Mouse (Mus musculus): ENCODE data around the gene Gng8. TPM values are rescaled to one million over a fixed set of nuclear protein-coding genes. Genes with fewer than 3 reads are reported as not detected.

Gng8 gene
- polyA plus RNA-seq, 1 experiment from 2014 or later: 1.6 TPM

DNA sequence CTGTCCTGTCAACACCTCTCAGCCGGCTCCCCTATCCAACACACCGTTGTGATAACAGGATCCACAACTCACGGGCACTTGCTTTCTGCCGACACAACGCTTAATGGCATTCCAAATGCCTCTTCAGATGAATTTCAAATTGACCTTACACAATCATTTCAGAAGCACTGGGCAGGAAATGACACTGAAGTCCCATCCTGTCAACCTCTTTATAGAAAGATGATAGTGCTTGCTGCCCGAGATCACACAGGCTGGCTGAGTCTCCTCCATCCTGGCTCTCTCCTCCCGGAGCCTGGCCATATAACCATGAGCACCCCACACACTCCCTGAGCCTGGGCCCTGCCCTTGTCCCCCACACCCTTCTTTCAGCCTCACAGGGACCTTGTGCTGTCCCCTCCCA is 16.3 kb downstream of the Gng8 start:
- WGBS: 82% methylated on average over 7 of the region's 7 CpGs
- H3K4me2 ChIP-seq (ENCODE audit: low read length): no peak overlapping the region
- ATAC-seq: no peak

DNA sequence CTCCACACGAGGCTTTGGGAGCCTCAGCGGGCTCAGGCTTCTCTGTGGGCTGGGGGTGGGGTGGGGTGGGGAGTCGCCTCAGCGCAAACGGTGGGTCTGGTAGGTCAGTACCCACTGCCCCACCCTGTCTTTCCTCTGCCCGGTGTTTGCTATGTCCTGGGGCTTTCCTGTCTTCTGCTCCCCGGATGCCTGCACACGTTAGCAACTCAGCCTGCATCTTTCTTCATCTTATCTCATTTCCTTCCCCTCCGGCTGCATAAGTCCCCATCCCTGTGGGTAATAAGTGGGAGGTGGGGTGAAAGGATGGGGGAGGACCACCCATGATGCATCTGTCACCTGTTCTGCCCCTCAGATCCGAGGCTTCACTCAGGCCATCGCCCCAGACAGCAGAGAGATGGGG is 16.8 kb downstream of the Gng8 start:
- no peaks in the 10 kb centered on the region for H3K36me3 ChIP-seq (ENCODE audit: control insufficient read depth, insufficient read depth, low read length)
- H3K4me2 ChIP-seq (ENCODE audit: low read length): no peak overlapping the region
- no peak for ATAC-seq
- no peaks in the 10 kb centered on the region for H3K27me3 ChIP-seq (replicated peaks; ENCODE audit: control insufficient read depth, insufficient read depth, low read length)
- 50% methylated on average over 11 of the region's 11 CpGs for WGBS
- no peak overlapping the region for H3K27ac ChIP-seq (ENCODE audit: low read depth, low read length)
- no peak overlapping the region for H3K4me3 ChIP-seq (ENCODE audit: low read length)
- no peaks in the 10 kb centered on the region for H3K9me3 ChIP-seq (ENCODE audit: control insufficient read depth, low read length)
- H3K9ac ChIP-seq (ENCODE audit: low read depth, low read length): no peak overlapping the region
- no peaks in the 10 kb centered on the region for H3K4me1 ChIP-seq (ENCODE audit: control insufficient read depth, insufficient read depth, low read depth, low read length)

More for the DNA sequence above, 16.3 kb downstream of the Gng8 start:
- H3K4me1 ChIP-seq (ENCODE audit: control insufficient read depth, insufficient read depth, low read depth, low read length): no peaks in the 10 kb centered on the region
- no peak overlapping the region for H3K4me3 ChIP-seq (ENCODE audit: low read length)
- no peak overlapping the region for H3K9ac ChIP-seq (ENCODE audit: low read depth, low read length)
- H3K36me3 ChIP-seq (ENCODE audit: control insufficient read depth, insufficient read depth, low read length): no peaks in the 10 kb centered on the region
- H3K27me3 ChIP-seq (replicated peaks; ENCODE audit: control insufficient read depth, insufficient read depth, low read length): no peaks in the 10 kb centered on the region
- no peak overlapping the region for H3K27ac ChIP-seq (ENCODE audit: low read depth, low read length)
- no peaks in the 10 kb centered on the region for H3K9me3 ChIP-seq (ENCODE audit: control insufficient read depth, low read length)

DNA sequence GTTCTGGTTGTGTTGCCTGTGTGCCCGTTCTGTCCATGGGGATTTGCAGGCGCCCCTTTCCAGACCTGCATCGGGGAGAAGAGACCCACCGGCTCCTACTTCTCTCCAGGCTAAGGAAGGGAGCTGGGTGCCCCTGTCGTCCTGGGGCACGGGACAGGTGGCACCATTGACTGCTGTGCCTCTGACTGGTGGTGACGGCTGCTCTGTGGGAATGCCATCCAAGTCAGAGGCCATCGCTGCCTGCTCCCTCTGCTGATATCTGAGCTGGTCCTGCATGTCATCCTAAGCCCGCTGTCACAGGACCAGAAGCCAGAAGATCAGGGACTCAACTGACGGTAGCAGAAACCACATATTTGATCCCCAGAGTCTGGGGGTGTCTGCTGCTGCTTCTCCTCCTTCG is 17.3 kb downstream of the Gng8 start:
- Histone ChIP-seq H3K27ac (ENCODE audit: low read depth, low read length) (no peak overlapping the region), H3K4me1 (ENCODE audit: control insufficient read depth, insufficient read depth, low read depth, low read length) (no peaks in the 10 kb centered on the region), H3K4me3 (ENCODE audit: low read length) (no peak overlapping the region), H3K9ac (ENCODE audit: low read depth, low read length) (0 out of 2 replicates have a peak overlapping the region, but pooled peaks have one; percentile 3), H3K36me3 (ENCODE audit: control insufficient read depth, insufficient read depth, low read length) (no peaks in the 10 kb centered on the region), H3K4me2 (ENCODE audit: low read length) (no peak overlapping the region), H3K27me3 (replicated peaks; ENCODE audit: control insufficient read depth, insufficient read depth, low read length) (no peaks in the 10 kb centered on the region), H3K9me3 (ENCODE audit: control insufficient read depth, low read length) (no peaks in the 10 kb centered on the region)
- WGBS: 63% methylated on average over 11 of the region's 11 CpGs
- ATAC-seq: no peak

GRCm38 (mm10) chr7:16909909-16910308 is 18.3 kb downstream of the Gng8 start:
- WGBS: 51% methylated on average over 10 of the region's 10 CpGs
- Histone ChIP-seq H3K27ac (ENCODE audit: low read depth, low read length) (no peak overlapping the region), H3K4me3 (ENCODE audit: low read length) (no peak overlapping the region), H3K9ac (ENCODE audit: low read depth, low read length) (no peak overlapping the region), H3K27me3 (replicated peaks; ENCODE audit: control insufficient read depth, insufficient read depth, low read length) (no peaks in the 10 kb centered on the region), H3K4me1 (ENCODE audit: control insufficient read depth, insufficient read depth, low read depth, low read length) (no peaks in the 10 kb centered on the region), H3K36me3 (ENCODE audit: control insufficient read depth, insufficient read depth, low read length) (peaks cover 6% of the 10 kb centered on the region), H3K4me2 (ENCODE audit: low read length) (no peak overlapping the region), H3K9me3 (ENCODE audit: control insufficient read depth, low read length) (no peaks in the 10 kb centered on the region)
- ATAC-seq: no peak

DNA sequence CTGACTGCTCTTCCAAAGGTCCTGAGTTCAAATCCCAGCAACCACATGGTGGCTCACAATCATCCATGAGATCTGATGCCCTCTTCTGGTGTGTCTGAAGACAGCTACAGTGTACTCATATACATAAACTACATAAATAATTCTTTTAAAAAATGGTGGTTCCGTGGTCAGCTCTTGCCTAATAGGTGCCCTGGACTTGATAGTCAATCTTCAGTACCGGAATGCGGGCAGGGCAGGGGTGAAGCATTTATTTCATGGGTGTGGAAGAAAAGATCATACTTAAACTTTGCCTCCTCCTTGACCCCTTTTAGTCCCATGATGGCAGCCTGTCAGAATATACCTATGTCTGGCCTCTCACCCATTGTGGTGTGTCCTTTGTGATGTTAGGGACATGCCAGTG is 20.3 kb downstream of the Gng8 start:
- Histone ChIP-seq H3K27ac (ENCODE audit: low read depth, low read length) (no peak overlapping the region), H3K27me3 (replicated peaks; ENCODE audit: control insufficient read depth, insufficient read depth, low read length) (no peaks in the 10 kb centered on the region), H3K4me2 (ENCODE audit: low read length) (no peak overlapping the region), H3K4me1 (ENCODE audit: control insufficient read depth, insufficient read depth, low read depth, low read length) (no peaks in the 10 kb centered on the region), H3K9ac (ENCODE audit: low read depth, low read length) (no peak overlapping the region), H3K4me3 (ENCODE audit: low read length) (no peak overlapping the region), H3K36me3 (ENCODE audit: control insufficient read depth, insufficient read depth, low read length) (peaks cover 20% of the 10 kb centered on the region), H3K9me3 (ENCODE audit: control insufficient read depth, low read length) (no peaks in the 10 kb centered on the region)
- 91% methylated on average over 3 of the region's 3 CpGs for WGBS
- ATAC-seq: no peak

DNA sequence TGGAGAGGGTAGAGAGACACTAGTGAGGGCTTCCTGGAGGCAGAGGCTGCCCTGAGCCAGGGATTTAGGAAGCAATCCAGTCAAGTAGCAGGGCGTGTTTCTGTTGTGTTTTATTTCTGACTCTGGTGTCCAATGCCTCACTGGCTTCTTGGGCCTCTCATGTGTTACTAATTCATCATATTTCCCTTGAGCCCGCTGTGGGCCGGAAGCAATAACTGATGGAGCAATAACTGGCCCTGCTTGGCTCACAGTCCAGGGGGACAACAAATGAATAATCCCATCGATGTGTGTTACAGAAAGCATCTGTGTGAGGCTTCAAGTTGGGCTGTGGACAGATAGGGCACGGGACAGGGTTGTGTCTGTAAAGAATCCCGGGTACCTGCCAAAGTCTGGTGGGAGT is 20.8 kb downstream of the Gng8 start:
- 49% methylated on average over 6 of the region's 6 CpGs for WGBS
- Histone ChIP-seq H3K9me3 (ENCODE audit: control insufficient read depth, low read length) (no peaks in the 10 kb centered on the region), H3K27me3 (replicated peaks; ENCODE audit: control insufficient read depth, insufficient read depth, low read length) (no peaks in the 10 kb centered on the region), H3K4me1 (ENCODE audit: control insufficient read depth, insufficient read depth, low read depth, low read length) (no peaks in the 10 kb centered on the region), H3K9ac (ENCODE audit: low read depth, low read length) (no peak overlapping the region), H3K36me3 (ENCODE audit: control insufficient read depth, insufficient read depth, low read length) (peaks cover 24% of the 10 kb centered on the region), H3K27ac (ENCODE audit: low read depth, low read length) (no peak overlapping the region), H3K4me2 (ENCODE audit: low read length) (no peak overlapping the region), H3K4me3 (ENCODE audit: low read length) (no peak overlapping the region)
- ATAC-seq: no peak

DNA sequence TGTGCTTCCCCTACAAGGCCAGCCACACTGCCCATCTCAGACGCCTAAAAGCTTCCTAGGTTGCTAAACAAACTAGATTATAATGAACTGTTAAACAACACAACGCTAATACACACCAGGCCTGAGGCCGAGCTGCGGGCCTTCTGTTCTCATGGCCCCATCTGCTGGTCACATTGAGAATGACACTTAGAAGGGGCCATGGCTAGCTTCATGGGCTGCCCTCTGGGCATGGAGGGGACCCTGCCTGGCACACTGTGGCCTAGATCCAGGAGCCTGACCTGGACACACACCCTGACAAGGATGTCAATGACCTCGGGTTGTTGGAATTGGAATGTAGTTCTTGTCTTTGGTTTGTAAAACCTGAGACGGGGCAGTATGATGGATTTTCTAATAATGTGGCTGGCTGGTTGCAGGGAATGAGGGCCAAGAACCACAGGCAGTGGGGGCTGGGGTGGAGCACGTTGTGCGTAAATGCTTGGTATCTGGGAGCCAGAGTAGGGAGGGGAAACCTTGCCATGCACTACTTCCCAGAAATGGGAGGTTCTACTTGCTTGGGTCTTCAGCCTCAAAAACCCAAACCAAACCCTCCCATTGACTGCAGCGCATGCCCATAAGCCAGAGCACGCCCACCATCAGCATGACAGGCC is 22.3 kb downstream of the Gng8 start:
- peak; percentile 58 for ATAC-seq
- no peak overlapping the region for H3K4me3 ChIP-seq (ENCODE audit: low read length)
- no peak overlapping the region for H3K4me2 ChIP-seq (ENCODE audit: low read length)
- no peaks in the 10 kb centered on the region for H3K27me3 ChIP-seq (replicated peaks; ENCODE audit: control insufficient read depth, insufficient read depth, low read length)
- H3K36me3 ChIP-seq (ENCODE audit: control insufficient read depth, insufficient read depth, low read length): peaks cover 40% of the 10 kb centered on the region
- peaks cover 12% of the 10 kb centered on the region for H3K4me1 ChIP-seq (ENCODE audit: control insufficient read depth, insufficient read depth, low read depth, low read length)
- WGBS: 31% methylated on average over 10 of the region's 10 CpGs
- no peaks in the 10 kb centered on the region for H3K9me3 ChIP-seq (ENCODE audit: control insufficient read depth, low read length)
- no peak overlapping the region for H3K9ac ChIP-seq (ENCODE audit: low read depth, low read length)
- peak overlapping the region; percentile 1; the same call in 1 of the 2 replicates for H3K27ac ChIP-seq (ENCODE audit: low read depth, low read length)

DNA sequence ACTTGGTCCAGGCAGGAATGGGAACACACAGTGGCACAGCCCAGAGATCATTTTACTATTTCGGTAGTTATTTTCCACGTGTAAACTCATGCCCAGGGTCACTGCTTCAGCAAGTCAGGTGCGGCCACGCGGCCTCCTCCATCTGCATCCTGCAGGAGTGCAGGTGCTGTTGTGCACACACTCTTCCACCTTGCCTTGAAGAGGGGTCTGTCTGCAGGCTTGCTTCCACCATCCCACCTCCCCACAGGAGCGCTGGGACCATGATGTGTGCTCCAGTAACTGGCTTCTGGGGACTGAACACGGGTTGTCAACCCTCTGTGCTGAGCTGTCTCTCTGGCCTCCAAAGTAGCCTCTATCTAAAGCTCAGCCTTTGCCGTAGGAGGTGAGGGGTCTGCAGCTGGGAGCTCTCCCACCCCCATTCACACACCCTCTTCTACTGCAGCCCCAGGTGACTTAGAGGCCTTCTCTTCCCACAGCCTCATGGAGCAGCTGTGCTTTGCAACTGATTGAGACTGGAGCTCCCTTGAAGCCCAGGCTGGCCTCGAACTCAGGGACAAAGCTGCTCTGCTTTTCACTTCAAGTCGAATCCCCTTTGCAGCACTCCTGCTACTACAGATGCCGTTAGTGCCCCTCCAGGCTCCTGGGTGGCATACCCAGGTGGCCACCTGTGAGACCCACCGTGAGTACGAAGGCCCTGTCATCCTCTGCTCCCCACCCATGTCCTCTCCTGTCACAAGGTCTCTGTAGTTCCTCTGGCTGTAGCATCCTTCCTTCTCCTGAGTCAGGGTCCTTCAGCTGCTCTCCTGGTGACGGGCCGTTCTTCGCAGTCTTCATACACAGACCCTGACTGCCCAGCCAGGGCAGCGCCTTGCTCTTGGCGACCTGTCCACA is 23.1 kb downstream of the Gng8 start:
- peaks cover 40% of the 10 kb centered on the region for H3K36me3 ChIP-seq (ENCODE audit: control insufficient read depth, insufficient read depth, low read length)
- 0 out of 2 replicates have a peak, but pooled peaks have one; percentile 2 for ATAC-seq

More for the DNA sequence above, 23.1 kb downstream of the Gng8 start:
- Histone ChIP-seq H3K27me3 (replicated peaks; ENCODE audit: control insufficient read depth, insufficient read depth, low read length) (no peaks in the 10 kb centered on the region), H3K4me3 (ENCODE audit: low read length) (no peak overlapping the region), H3K4me1 (ENCODE audit: control insufficient read depth, insufficient read depth, low read depth, low read length) (peaks cover 19% of the 10 kb centered on the region), H3K9ac (ENCODE audit: low read depth, low read length) (no peak overlapping the region), H3K27ac (ENCODE audit: low read depth, low read length) (peak overlapping the region; percentile 1; the same call in 1 of the 2 replicates), H3K4me2 (ENCODE audit: low read length) (no peak overlapping the region), H3K9me3 (ENCODE audit: control insufficient read depth, low read length) (no peaks in the 10 kb centered on the region)
- WGBS: 83% methylated on average over 18 of the region's 18 CpGs

All from hindbrain, embryonic 16.5 days (tissue).